In the genomic region with DNA sequence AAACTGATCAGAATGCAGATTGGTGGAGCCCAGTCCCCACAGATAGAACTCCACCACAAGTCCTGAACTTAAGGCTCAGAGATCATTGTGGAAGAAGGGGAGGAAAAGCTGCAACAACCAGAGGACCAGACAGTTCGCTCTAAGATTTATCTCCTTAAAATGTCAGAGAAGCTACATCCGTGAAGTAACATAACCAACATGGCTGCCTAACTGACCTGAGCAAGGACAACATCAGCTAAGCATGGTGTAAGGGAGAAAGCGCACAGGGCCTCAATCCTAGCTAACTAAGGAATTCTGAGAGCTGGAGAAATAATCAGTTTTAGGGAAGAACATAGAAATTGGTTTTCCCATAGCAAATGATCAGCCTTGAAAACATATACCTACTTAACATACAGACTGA, we compare ENCODE assay signal across 7 mouse cellular contexts. TPM values are rescaled to one million over a fixed set of nuclear protein-coding genes. Genes with fewer than 3 reads are reported as not detected.
DNase-seq lines count a peak whose midpoint lies in the region; ATAC-seq and TF ChIP-seq lines count a peak whose summit lies in the region.

No protein-coding gene starts in this region.

- DNase-seq in lung, postnatal 0 days (ENCODE audit: low spot score) = no peak
- no peak for DNase-seq in lung, postnatal 25 days (ENCODE audit: low spot score)
- no peak for DNase-seq in liver, embryonic 11.5 days (ENCODE audit: low spot score)
- DNase-seq in lung, postnatal 10 days = no peak
- DNase-seq in frontal cortex, postnatal 10 days (ENCODE audit: low spot score in 2 of 2) = no peak

- peak overlapping the region; percentile 99 for H3K27ac ChIP-seq in lung, postnatal 0 days (ENCODE audit: low read length)
- peak overlapping the region; percentile 99 for H3K27ac ChIP-seq in forebrain, embryonic 12.5 days
- peak overlapping the region; percentile 99 for H3K27ac ChIP-seq in liver, embryonic 11.5 days (ENCODE audit: low read depth, low read length)

- H3K36me3 ChIP-seq in lung, postnatal 0 days (ENCODE audit: insufficient read depth, low read length) = peaks cover 22% of the 10 kb centered on the region
- peaks cover 37% of the 10 kb centered on the region for H3K36me3 ChIP-seq in forebrain, embryonic 12.5 days (replicated peaks)
- H3K36me3 ChIP-seq in liver, embryonic 11.5 days (ENCODE audit: control insufficient read depth, insufficient read depth, low read length) = peaks cover 17% of the 10 kb centered on the region; the same call in 1 of the 2 replicates

- peaks cover 12% of the 10 kb centered on the region; the same call in 1 of the 2 replicates for H3K4me1 ChIP-seq in lung, postnatal 0 days (ENCODE audit: insufficient read depth, low read depth, low read length)
- peaks cover 28% of the 10 kb centered on the region for H3K4me1 ChIP-seq in forebrain, embryonic 12.5 days
- peaks cover 29% of the 10 kb centered on the region for H3K4me1 ChIP-seq in liver, embryonic 11.5 days (replicated peaks; ENCODE audit: control insufficient read depth, insufficient read depth, low read length)

- H3K4me2 ChIP-seq in lung, postnatal 0 days (replicated peaks; ENCODE audit: low read depth, low read length) = peak overlapping the region; percentile 62
- peak overlapping the region; percentile 64 for H3K4me2 ChIP-seq in forebrain, embryonic 12.5 days
- H3K4me2 ChIP-seq in liver, embryonic 11.5 days = peak overlapping the region; percentile 76

- no peaks in the 10 kb centered on the region for H3K9me3 ChIP-seq in lung, postnatal 0 days (ENCODE audit: low read length)
- no peaks in the 10 kb centered on the region for H3K9me3 ChIP-seq in forebrain, embryonic 12.5 days
- no peaks in the 10 kb centered on the region for H3K9me3 ChIP-seq in liver, embryonic 11.5 days (ENCODE audit: control insufficient read depth, low read length)

- peak overlapping the region; percentile 96; the same call in 1 of the 2 replicates for H3K9ac ChIP-seq in lung, postnatal 0 days (replicated peaks; ENCODE audit: low read depth)
- H3K9ac ChIP-seq in forebrain, embryonic 12.5 days = peak overlapping the region; percentile 94
- peak overlapping the region; percentile 97 for H3K9ac ChIP-seq in liver, embryonic 11.5 days (ENCODE audit: low read depth, low read length)

- peak overlapping the region; percentile 99 for H3K4me3 ChIP-seq in lung, postnatal 0 days (ENCODE audit: low read depth, low read length)
- H3K4me3 ChIP-seq in forebrain, embryonic 12.5 days (replicated peaks) = peak overlapping the region; percentile 97
- peak overlapping the region; percentile 94 for H3K4me3 ChIP-seq in liver, embryonic 11.5 days (ENCODE audit: low read depth, low read length)

- no peak for ATAC-seq in lung, postnatal 0 days
- no peak for ATAC-seq in forebrain, embryonic 12.5 days (ENCODE audit: low FRiP score)
- ATAC-seq in liver, embryonic 11.5 days (replicated peaks; ENCODE audit: low FRiP score) = no peak
- no peak for ATAC-seq in frontal cortex, adult (ENCODE audit: low TSS enrichment)

- no peaks in the 10 kb centered on the region for H3K27me3 ChIP-seq in lung, postnatal 0 days (replicated peaks; ENCODE audit: insufficient read depth, low read length)
- H3K27me3 ChIP-seq in forebrain, embryonic 12.5 days = no peaks in the 10 kb centered on the region
- H3K27me3 ChIP-seq in liver, embryonic 11.5 days (replicated peaks; ENCODE audit: control insufficient read depth, insufficient read depth, low read length) = no peaks in the 10 kb centered on the region

- no peak for TF ChIP-seq CTCF in lung, postnatal 0 days (IDR thresholded peaks at IDR 0.05)

- no peak for TF ChIP-seq EP300 in lung, postnatal 0 days (IDR thresholded peaks at IDR 0.05)

- WGBS in lung, postnatal 0 days = 66% methylated on average over 3 of the region's 3 CpGs
- WGBS in forebrain, embryonic 12.5 days = 82% methylated on average over 3 of the region's 3 CpGs
- 68% methylated on average over 3 of the region's 3 CpGs for WGBS in liver, embryonic 11.5 days

RNA-seq across cellular contexts. Expression of a gene that starts 1.1 kb away (rescaled TPM):
- 57.2 and 59.5 TPM in 2 replicates for polyA plus RNA-seq in lung, postnatal 0 days (2015; fragmentation: Nextera tagmentation; extraction: Ambion mirVana)
- 129 and 134 TPM in 2 replicates for polyA plus RNA-seq in forebrain, embryonic 12.5 days (2016; fragmentation: Nextera tagmentation; extraction: Ambion mirVana)
- 61.1 and 65.6 TPM in 2 replicates for polyA plus RNA-seq in liver, embryonic 11.5 days (2014; fragmentation: Nextera tagmentation; extraction: Ambion mirVana)

RNA-seq across cellular contexts. Expression of a gene that starts 22.3 kb away (rescaled TPM):
- polyA plus RNA-seq in lung, postnatal 0 days (2015; fragmentation: Nextera tagmentation; extraction: Ambion mirVana) = 131 and 135 TPM in 2 replicates
- 133 and 134 TPM in 2 replicates for polyA plus RNA-seq in forebrain, embryonic 12.5 days (2016; fragmentation: Nextera tagmentation; extraction: Ambion mirVana)
- polyA plus RNA-seq in liver, embryonic 11.5 days (2014; fragmentation: Nextera tagmentation; extraction: Ambion mirVana) = 149 and 156 TPM in 2 replicates

RNA-seq across cellular contexts. Expression of a gene that starts 26.2 kb away (rescaled TPM):
- 0.21 and 0.25 TPM in 2 replicates for polyA plus RNA-seq in lung, postnatal 0 days (2015; fragmentation: Nextera tagmentation; extraction: Ambion mirVana)
- 0.10 TPM in 1 of 2 replicates, not detected in the other for polyA plus RNA-seq in forebrain, embryonic 12.5 days (2016; fragmentation: Nextera tagmentation; extraction: Ambion mirVana)
- polyA plus RNA-seq in liver, embryonic 11.5 days (2014; fragmentation: Nextera tagmentation; extraction: Ambion mirVana) = 0.13 TPM in 1 of 2 replicates, not detected in the other

RNA-seq across cellular contexts. Expression of a gene that starts 60.0 kb away (rescaled TPM):
- 11.2 and 14.8 TPM in 2 replicates for polyA plus RNA-seq in lung, postnatal 0 days (2015; fragmentation: Nextera tagmentation; extraction: Ambion mirVana)
- 14.4 and 16.1 TPM in 2 replicates for polyA plus RNA-seq in forebrain, embryonic 12.5 days (2016; fragmentation: Nextera tagmentation; extraction: Ambion mirVana)
- polyA plus RNA-seq in liver, embryonic 11.5 days (2014; fragmentation: Nextera tagmentation; extraction: Ambion mirVana) = 25.2 and 26.9 TPM in 2 replicates
